32 mouse cellular contexts compared by ENCODE assay signal in genomic region chr17:3597866-3598265, GRCm38 (mm10). TPM values are rescaled to one million over a fixed set of nuclear protein-coding genes. Genes with fewer than 3 reads are reported as not detected.
DNase-seq lines count a peak whose midpoint lies in the region; ATAC-seq and TF ChIP-seq lines count a peak whose summit lies in the region.
"Had no signal": no experiment of that assay in that cellular context is flagged by ENCODE, and none has a peak within 500 bp of the region (broad histone marks: within the 10 kb centered on the region; RNA-seq: fewer than 3 reads in every experiment).

No protein-coding gene starts in this region.

- no peak overlapping the region for H3K4me2 ChIP-seq in embryonic facial prominence, embryonic 14.5 days (ENCODE audit: low read depth, low read length)
- H3K4me2 ChIP-seq in limb, embryonic 14.5 days (replicated peaks; ENCODE audit: low read depth, low read length, severe bottlenecking) = no peak overlapping the region
- H3K4me2 ChIP-seq: embryonic facial prominence, embryonic 12.5 days; forebrain, embryonic 12.5 days; intestine, embryonic 15.5 days; limb, embryonic 12.5 days; liver, embryonic 12.5 days; neural tube, embryonic 12.5 days had no signal

- no peak for TF ChIP-seq POLR2A in limb, embryonic 14.5 days (IDR thresholded peaks at IDR 0.05; ENCODE audit: borderline replicate concordance, extremely low read depth, insufficient read depth, insufficient read length)

- no peak for ATAC-seq in embryonic facial prominence, embryonic 14.5 days (ENCODE audit: low read depth)
- no peak for ATAC-seq in limb, embryonic 14.5 days (ENCODE audit: low FRiP score, low read depth)
- ATAC-seq: activated CD4-positive, CD25-positive, alpha-beta regulatory T cell, adult 4 months; forebrain, postnatal 0 days; hindbrain, embryonic 16.5 days; intestine, embryonic 15.5 days; liver, embryonic 12.5 days; liver, postnatal 0 days; midbrain, embryonic 16.5 days had no signal

- no peaks in the 10 kb centered on the region for H3K36me3 ChIP-seq in embryonic facial prominence, embryonic 14.5 days (ENCODE audit: control insufficient read depth, insufficient read depth, low read length)
- no peaks in the 10 kb centered on the region for H3K36me3 ChIP-seq in embryonic facial prominence, embryonic 10.5 days (replicated peaks)
- H3K36me3 ChIP-seq in limb, embryonic 14.5 days (ENCODE audit: control insufficient read depth, insufficient read depth, low read length) = no peaks in the 10 kb centered on the region
- H3K36me3 ChIP-seq: embryonic facial prominence, embryonic 12.5 days; forebrain, embryonic 12.5 days; intestine, embryonic 15.5 days; limb, embryonic 12.5 days; liver, embryonic 12.5 days; midbrain, embryonic 10.5 days; neural tube, embryonic 12.5 days had no signal

- DNase-seq in embryonic facial prominence, embryonic 14.5 days (ENCODE audit: low spot score) = peak; percentile 16
- DNase-seq in embryonic facial prominence, embryonic 10.5 days (ENCODE audit: low spot score) = no peak
- DNase-seq in layer of hippocampus, adult 2 months (ENCODE audit: low spot score in 2 of 2) = no peak
- DNase-seq in layer of hippocampus, adult 18-20 months (ENCODE audit: low spot score in 2 of 2) = no peak
- peak; percentile 42 for DNase-seq in testis, postnatal 14 days (ENCODE audit: low spot score)
- no peak for DNase-seq in testis, postnatal 10 days (ENCODE audit: low spot score)
- DNase-seq in limb, embryonic 14.5 days (ENCODE audit: low spot score) = peak; percentile 6
- no peak for DNase-seq in ovary, postnatal 10 days (ENCODE audit: low spot score)
- DNase-seq: adrenal gland, adult 2 months; adrenal gland, postnatal 36 days; cerebellum, adult 8-10 months; cerebellum, postnatal 36 days; forebrain, postnatal 0 days; heart, postnatal 14 days; kidney, postnatal 36 days; layer of hippocampus, adult 9-11 months; liver, postnatal 0 days; lung, postnatal 14 days; right cerebral cortex, postnatal 14 days; thymus, postnatal 36 days had no signal

- H3K4me1 ChIP-seq in embryonic facial prominence, embryonic 14.5 days (ENCODE audit: control insufficient read depth, insufficient read depth, low read length) = no peaks in the 10 kb centered on the region; the same call in 1 of the 2 replicates
- no peaks in the 10 kb centered on the region for H3K4me1 ChIP-seq in embryonic facial prominence, embryonic 10.5 days
- no peaks in the 10 kb centered on the region for H3K4me1 ChIP-seq in limb, embryonic 14.5 days (ENCODE audit: control insufficient read depth, insufficient read depth, low read length)
- H3K4me1 ChIP-seq: embryonic facial prominence, embryonic 12.5 days; forebrain, embryonic 12.5 days; intestine, embryonic 15.5 days; limb, embryonic 12.5 days; liver, embryonic 12.5 days; neural tube, embryonic 12.5 days had no signal

- H3K9me3 ChIP-seq in embryonic facial prominence, embryonic 14.5 days (ENCODE audit: control insufficient read depth, low read length) = no peaks in the 10 kb centered on the region
- no peaks in the 10 kb centered on the region for H3K9me3 ChIP-seq in embryonic facial prominence, embryonic 10.5 days
- no peaks in the 10 kb centered on the region for H3K9me3 ChIP-seq in limb, embryonic 14.5 days (ENCODE audit: control insufficient read depth, low read length)
- H3K9me3 ChIP-seq: embryonic facial prominence, embryonic 12.5 days; forebrain, embryonic 12.5 days; intestine, embryonic 15.5 days; limb, embryonic 12.5 days; liver, embryonic 12.5 days; midbrain, embryonic 10.5 days; neural tube, embryonic 12.5 days had no signal

- no peaks in the 10 kb centered on the region for H3K27me3 ChIP-seq in embryonic facial prominence, embryonic 14.5 days (replicated peaks; ENCODE audit: control insufficient read depth, insufficient read depth, low read length)
- H3K27me3 ChIP-seq in embryonic facial prominence, embryonic 10.5 days (replicated peaks; ENCODE audit: low read depth, poor library complexity, severe bottlenecking) = no peaks in the 10 kb centered on the region
- no peaks in the 10 kb centered on the region for H3K27me3 ChIP-seq in limb, embryonic 14.5 days (ENCODE audit: control insufficient read depth, insufficient read depth, low read length)
- H3K27me3 ChIP-seq: embryonic facial prominence, embryonic 12.5 days; forebrain, embryonic 12.5 days; intestine, embryonic 15.5 days; limb, embryonic 12.5 days; liver, embryonic 12.5 days; neural tube, embryonic 12.5 days had no signal

- H3K4me3 ChIP-seq in embryonic facial prominence, embryonic 14.5 days (ENCODE audit: low read depth, low read length) = no peak overlapping the region
- no peak overlapping the region for H3K4me3 ChIP-seq in embryonic facial prominence, embryonic 10.5 days
- no peak overlapping the region for H3K4me3 ChIP-seq in layer of hippocampus, adult 2 months
- no peak overlapping the region for H3K4me3 ChIP-seq in limb, embryonic 14.5 days (replicated peaks; ENCODE audit: low read length)
- H3K4me3 ChIP-seq: embryonic facial prominence, embryonic 12.5 days; erythroblast, embryonic 14.5 days; forebrain, embryonic 12.5 days; intestine, embryonic 15.5 days; limb, embryonic 12.5 days; liver, embryonic 12.5 days; midbrain, embryonic 10.5 days; myocyte; neural tube, embryonic 12.5 days had no signal

- WGBS in embryonic facial prominence, embryonic 14.5 days = 57% methylated on average over 1 of the region's 1 CpGs
- WGBS in embryonic facial prominence, embryonic 10.5 days = 84% methylated on average over 1 of the region's 1 CpGs
- 65% methylated on average over 1 of the region's 1 CpGs for WGBS in limb, embryonic 14.5 days

- no peak overlapping the region for H3K9ac ChIP-seq in embryonic facial prominence, embryonic 14.5 days (ENCODE audit: low read depth, low read length)
- no peak overlapping the region for H3K9ac ChIP-seq in limb, embryonic 14.5 days (ENCODE audit: low read depth, low read length, severe bottlenecking)
- H3K9ac ChIP-seq: embryonic facial prominence, embryonic 12.5 days; forebrain, embryonic 12.5 days; forebrain, postnatal 0 days; intestine, embryonic 15.5 days; limb, embryonic 12.5 days; liver, embryonic 12.5 days; liver, postnatal 0 days; neural tube, embryonic 12.5 days had no signal

- no peak for TF ChIP-seq CTCF in layer of hippocampus, adult 2 months (conservative IDR thresholded peaks at IDR 0.05)

- 0 out of 2 replicates have a peak overlapping the region, but pooled peaks have one; percentile 10 for H3K27ac ChIP-seq in embryonic facial prominence, embryonic 14.5 days (replicated peaks; ENCODE audit: low read depth, low read length)
- no peak overlapping the region for H3K27ac ChIP-seq in embryonic facial prominence, embryonic 10.5 days (replicated peaks)
- peak overlapping the region; percentile 1; the same call in 1 of the 2 replicates for H3K27ac ChIP-seq in layer of hippocampus, adult 2 months
- H3K27ac ChIP-seq in limb, embryonic 14.5 days (replicated peaks; ENCODE audit: low read depth, low read length) = no peak overlapping the region
- H3K27ac ChIP-seq: embryonic facial prominence, embryonic 12.5 days; forebrain, embryonic 12.5 days; intestine, embryonic 15.5 days; limb, embryonic 12.5 days; liver, embryonic 12.5 days; midbrain, embryonic 10.5 days; neural tube, embryonic 12.5 days had no signal

RNA-seq across cellular contexts. Expression of gene Tfb1m, which starts 40.3 kb away (rescaled TPM):
- polyA plus RNA-seq in embryonic facial prominence, embryonic 14.5 days (2014; fragmentation: Nextera tagmentation; extraction: Ambion mirVana) = 16.5 and 17.0 TPM in 2 replicates
- 16.3 and 18.7 TPM in 2 replicates for polyA plus RNA-seq in embryonic facial prominence, embryonic 10.5 days (2016; fragmentation: Nextera tagmentation; extraction: Ambion mirVana)
- 1 to 10 TPM; 5.7 to 7.1 TPM for total RNA-seq in layer of hippocampus, adult 2 months (2021)
- 1 to 10 TPM; 5.2 to 5.9 TPM for total RNA-seq in layer of hippocampus, adult 18-20 months (2021)
- 11.0 and 16.3 TPM in 2 replicates for polyA plus RNA-seq in limb, embryonic 14.5 days (2012; rRNA removed)
- 17.2 and 18.0 TPM in 2 replicates for polyA plus RNA-seq in limb, embryonic 14.5 days (2014; fragmentation: Nextera tagmentation; extraction: Ambion mirVana)

Comparison
In these comparisons a context has a peak if more than half of its experiments do, and no peak if none do; other contexts are left out.
1. DNase-seq: peak in embryonic facial prominence, embryonic 14.5 days (single experiment), testis, postnatal 14 days (single experiment) and limb, embryonic 14.5 days (single experiment); none in embryonic facial prominence, embryonic 10.5 days (single experiment), layer of hippocampus, adult 2 months (0 of 2), layer of hippocampus, adult 18-20 months (0 of 2), testis, postnatal 10 days (single experiment) and ovary, postnatal 10 days (single experiment).
2. H3K27ac ChIP-seq: peak in embryonic facial prominence, embryonic 14.5 days (single experiment) and layer of hippocampus, adult 2 months (single experiment); none in embryonic facial prominence, embryonic 10.5 days (single experiment) and limb, embryonic 14.5 days (single experiment).